ENCODE assay signal across 15 mouse cellular contexts in genomic region chr8:61559450-61559849, GRCm38 (mm10).
A peak's percentile ranks its signal among the peaks of the same experiment; 100 is the strongest.
DNase-seq lines count a peak whose midpoint lies in the region; ATAC-seq and TF ChIP-seq lines count a peak whose summit lies in the region.
"Had no signal": no experiment of that assay in that cellular context is flagged by ENCODE, and none has a peak within 500 bp of the region (broad histone marks: within the 10 kb centered on the region; RNA-seq: fewer than 3 reads in every experiment).

No protein-coding gene starts in this region.

- no peaks in the 10 kb centered on the region for H3K9me3 ChIP-seq in heart, embryonic 11.5 days (replicated peaks; ENCODE audit: control insufficient read depth, low read length)
- H3K9me3 ChIP-seq in limb, embryonic 12.5 days: no peaks in the 10 kb centered on the region
- no peaks in the 10 kb centered on the region for H3K9me3 ChIP-seq in limb, embryonic 10.5 days (replicated peaks)
- H3K9me3 ChIP-seq in embryonic facial prominence, embryonic 13.5 days: no peaks in the 10 kb centered on the region
- no peaks in the 10 kb centered on the region for H3K9me3 ChIP-seq in heart, postnatal 0 days (replicated peaks; ENCODE audit: control insufficient read depth, low read length)
- H3K9me3 ChIP-seq: limb, embryonic 15.5 days; midbrain, embryonic 15.5 days had no signal

- no peak for TF ChIP-seq EP300 in heart, postnatal 0 days (IDR thresholded peaks at IDR 0.05; ENCODE audit: low read depth)

- H3K4me1 ChIP-seq in heart, embryonic 11.5 days (ENCODE audit: control insufficient read depth, insufficient read depth, low read length): peaks cover 25% of the 10 kb centered on the region
- peaks cover 25% of the 10 kb centered on the region for H3K4me1 ChIP-seq in limb, embryonic 12.5 days (replicated peaks)
- H3K4me1 ChIP-seq in limb, embryonic 10.5 days: peaks cover 11% of the 10 kb centered on the region; the same call in 1 of the 2 replicates
- peaks cover 48% of the 10 kb centered on the region for H3K4me1 ChIP-seq in embryonic facial prominence, embryonic 13.5 days
- peaks cover 32% of the 10 kb centered on the region for H3K4me1 ChIP-seq in heart, postnatal 0 days (ENCODE audit: control insufficient read depth, insufficient read depth)

- intact Hi-C loops in heart, postnatal 36 days (cut with DNase I): no loop called here

- WGBS in heart, embryonic 11.5 days (ENCODE audit: insufficient replicate concordance): 51% methylated on average over 5 of the region's 5 CpGs
- WGBS in limb, embryonic 12.5 days: 82% methylated on average over 5 of the region's 5 CpGs
- WGBS in limb, embryonic 10.5 days: 80% methylated on average over 5 of the region's 5 CpGs
- 76% methylated on average over 5 of the region's 5 CpGs for WGBS in embryonic facial prominence, embryonic 13.5 days
- 60% methylated on average over 5 of the region's 5 CpGs for WGBS in heart, postnatal 0 days

- H3K9ac ChIP-seq in heart, embryonic 11.5 days (ENCODE audit: low read depth, low read length): no peak overlapping the region
- no peak overlapping the region for H3K9ac ChIP-seq in limb, embryonic 12.5 days (replicated peaks)
- H3K9ac ChIP-seq in embryonic facial prominence, embryonic 13.5 days: no peak overlapping the region; the same call in 1 of the 2 replicates
- H3K9ac ChIP-seq in heart, postnatal 0 days (replicated peaks; ENCODE audit: low read depth, low read length): no peak overlapping the region
- H3K9ac ChIP-seq: forebrain, postnatal 0 days; limb, embryonic 15.5 days; midbrain, embryonic 15.5 days had no signal

- no peaks in the 10 kb centered on the region for H3K36me3 ChIP-seq in heart, embryonic 11.5 days (ENCODE audit: control insufficient read depth, insufficient read depth, low read length)
- peaks cover 20% of the 10 kb centered on the region for H3K36me3 ChIP-seq in limb, embryonic 12.5 days
- 0 out of 2 replicates have a peak, but pooled peaks cover 2% of the 10 kb centered on the region for H3K36me3 ChIP-seq in limb, embryonic 10.5 days
- H3K36me3 ChIP-seq in embryonic facial prominence, embryonic 13.5 days: 0 out of 2 replicates have a peak, but pooled peaks cover 8% of the 10 kb centered on the region
- no peaks in the 10 kb centered on the region; the same call in 1 of the 2 replicates for H3K36me3 ChIP-seq in heart, postnatal 0 days (replicated peaks; ENCODE audit: control insufficient read depth, insufficient read depth, low read length)
- H3K36me3 ChIP-seq: limb, embryonic 15.5 days; midbrain, embryonic 15.5 days had no signal

- ATAC-seq in heart, embryonic 11.5 days (replicated peaks; ENCODE audit: insufficient number of reproducible peaks, low FRiP score, low TSS enrichment): no peak
- no peak for ATAC-seq in limb, embryonic 12.5 days (ENCODE audit: insufficient number of reproducible peaks, insufficient read depth, low FRiP score, low TSS enrichment, low read depth)
- no peak for ATAC-seq in embryonic facial prominence, embryonic 13.5 days (ENCODE audit: insufficient number of reproducible peaks, insufficient read depth, low FRiP score, low TSS enrichment, low read depth)
- ATAC-seq in heart, postnatal 0 days (ENCODE audit: insufficient read depth, low read depth): 0 out of 2 replicates have a peak, but pooled peaks have one; percentile 28
- ATAC-seq: forebrain, postnatal 0 days; midbrain, embryonic 15.5 days had no signal

- no peak overlapping the region for H3K4me3 ChIP-seq in heart, embryonic 11.5 days (ENCODE audit: low read depth, low read length)
- no peak overlapping the region for H3K4me3 ChIP-seq in limb, embryonic 12.5 days (replicated peaks)
- no peak overlapping the region for H3K4me3 ChIP-seq in limb, embryonic 10.5 days
- no peak overlapping the region for H3K4me3 ChIP-seq in embryonic facial prominence, embryonic 13.5 days
- no peak overlapping the region for H3K4me3 ChIP-seq in heart, postnatal 0 days (ENCODE audit: low read depth, low read length)
- H3K4me3 ChIP-seq: limb, embryonic 15.5 days; midbrain, embryonic 15.5 days had no signal

- no peak for DNase-seq in heart, postnatal 36 days
- no peak for DNase-seq in limb, embryonic 10.5 days (ENCODE audit: low spot score)
- DNase-seq in heart, postnatal 0 days (ENCODE audit: low spot score): no peak
- no peak for DNase-seq in layer of hippocampus, adult 9-10 months (ENCODE audit: low spot score)
- DNase-seq: adrenal gland, adult 8-10 months; cerebellum, adult 9-10 months; embryo, embryonic 11 days; forebrain, postnatal 0 days; right cerebral cortex, adult 18-20 months; thymus, postnatal 14 days had no signal

- H3K27ac ChIP-seq in heart, embryonic 11.5 days (ENCODE audit: low read depth, low read length): 0 out of 2 replicates have a peak overlapping the region, but pooled peaks have one; percentile 42
- 0 out of 2 replicates have a peak overlapping the region, but pooled peaks have one; percentile 29 for H3K27ac ChIP-seq in limb, embryonic 12.5 days
- no peak overlapping the region for H3K27ac ChIP-seq in limb, embryonic 10.5 days
- H3K27ac ChIP-seq in embryonic facial prominence, embryonic 13.5 days: peak overlapping the region; percentile 48; the same call in 1 of the 2 replicates
- H3K27ac ChIP-seq in heart, postnatal 0 days (ENCODE audit: low read depth): peak overlapping the region; percentile 37
- H3K27ac ChIP-seq: midbrain, embryonic 15.5 days had no signal

- H3K27me3 ChIP-seq in heart, embryonic 11.5 days (ENCODE audit: control insufficient read depth, insufficient read depth, low read length): no peaks in the 10 kb centered on the region
- no peaks in the 10 kb centered on the region for H3K27me3 ChIP-seq in limb, embryonic 12.5 days
- H3K27me3 ChIP-seq in limb, embryonic 10.5 days (ENCODE audit: low read depth, poor library complexity, severe bottlenecking): no peaks in the 10 kb centered on the region
- no peaks in the 10 kb centered on the region for H3K27me3 ChIP-seq in embryonic facial prominence, embryonic 13.5 days
- H3K27me3 ChIP-seq in heart, postnatal 0 days (ENCODE audit: control insufficient read depth, insufficient read depth, low read length): no peaks in the 10 kb centered on the region
- H3K27me3 ChIP-seq: limb, embryonic 15.5 days; midbrain, embryonic 15.5 days had no signal

- no peak for TF ChIP-seq CTCF in heart, postnatal 0 days (IDR thresholded peaks at IDR 0.05; ENCODE audit: low read depth)

- no peak overlapping the region for H3K4me2 ChIP-seq in heart, embryonic 11.5 days
- H3K4me2 ChIP-seq in limb, embryonic 12.5 days: no peak overlapping the region
- H3K4me2 ChIP-seq in embryonic facial prominence, embryonic 13.5 days: no peak overlapping the region
- no peak overlapping the region for H3K4me2 ChIP-seq in heart, postnatal 0 days (ENCODE audit: low read depth, low read length)
- H3K4me2 ChIP-seq: limb, embryonic 15.5 days; midbrain, embryonic 15.5 days had no signal
